Mouse (Mus musculus) layer of hippocampus, adult 8-10 months (tissue): ENCODE results near the gene Plin1. TPM values are rescaled to one million over a fixed set of nuclear protein-coding genes. Genes with fewer than 3 reads are reported as not detected.

Source experiments
- DNase-seq, 2 experiments: peaks; one replicate each; pipeline ENCODE4 v3.0.0; 2022; ENCODE audit warnings: low spot score in 2 of 2
- total RNA-seq, 4 experiments: library from RNA; stranded (reverse); gene quantifications; 2 replicates each; pipeline ENCODE4 v1.2.4; 2022

The Plin1 gene
- under 1 TPM in 3 of 4 experiments, not detected in 1; 0.21 to 0.93 (median 0.31) TPM for total RNA-seq

DNA sequence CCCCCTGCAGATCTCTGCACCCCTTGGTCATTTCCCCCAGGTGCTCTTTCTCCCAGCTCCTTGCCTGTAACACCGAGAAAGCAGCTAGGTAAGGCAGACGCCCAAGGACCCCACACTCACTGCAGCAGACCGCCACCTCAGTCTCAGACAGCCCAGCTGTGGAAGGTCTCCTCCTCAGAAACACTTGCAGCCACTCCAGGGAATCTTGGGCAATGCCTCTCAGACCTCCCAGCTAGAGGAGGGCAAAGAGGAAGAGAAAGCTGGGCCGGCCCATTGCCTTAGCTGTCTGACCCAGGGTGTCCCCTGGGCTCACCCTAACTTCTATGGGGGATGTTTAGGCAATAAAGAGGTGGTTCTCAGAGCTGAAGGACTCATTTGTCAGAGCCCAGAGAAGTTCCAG, at the start of gene Plin1:
Gene Plin1 (minus strand): TSS at position 282 of the 400 bp plus-strand sequence.
- no peak for DNase-seq

DNA sequence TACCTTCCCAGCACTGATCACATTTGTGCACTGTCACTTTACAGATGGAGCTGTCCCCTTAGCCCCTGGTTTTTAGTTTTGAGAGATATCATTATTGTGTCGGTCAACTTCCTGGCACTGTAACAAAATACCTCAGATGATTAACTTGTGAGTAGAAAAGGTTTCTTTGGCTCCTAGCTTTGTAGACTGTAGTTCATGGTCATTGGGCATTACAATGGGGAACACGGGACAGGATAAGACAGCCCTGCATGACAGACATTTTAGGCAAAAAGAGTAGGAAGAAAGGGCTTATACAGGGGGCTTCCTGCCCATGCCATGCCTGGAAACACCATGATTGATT, 49.8 kb upstream of the Plin1 start:
- DNase-seq = no peak

DNA sequence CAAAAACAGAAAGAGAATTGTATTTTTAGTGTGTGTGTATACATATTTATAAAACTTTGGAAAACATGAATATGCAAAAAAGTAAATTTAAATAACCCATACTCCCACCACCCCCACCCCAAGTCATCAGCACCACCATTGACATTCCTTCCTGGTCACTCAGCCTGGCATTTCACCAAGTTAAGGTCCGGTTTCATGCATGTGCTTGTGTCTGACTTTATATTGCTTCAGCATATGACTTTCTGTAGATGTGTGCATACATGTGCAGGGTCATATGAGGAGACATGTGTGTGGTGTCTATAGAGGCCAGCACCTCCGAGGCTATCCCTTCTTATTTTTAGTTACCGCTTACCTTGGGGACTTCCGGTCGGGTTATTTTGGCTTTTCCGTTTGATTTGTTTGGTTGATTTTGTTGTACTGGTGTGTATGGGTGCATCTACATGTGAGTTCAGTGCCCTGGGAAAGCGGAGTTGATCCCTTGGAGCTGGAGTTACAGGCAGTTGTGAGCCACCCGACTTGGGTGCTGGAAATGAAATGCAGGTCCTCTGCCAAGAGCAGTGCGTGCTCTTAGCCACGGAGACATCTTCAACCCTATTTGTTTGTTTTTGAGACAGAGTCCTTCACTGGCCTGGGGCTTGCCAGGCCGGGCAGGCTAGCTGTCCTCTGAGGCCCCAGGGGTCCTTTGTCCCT, 49.3 kb upstream of the Plin1 start:
- DNase-seq = no peak

DNA sequence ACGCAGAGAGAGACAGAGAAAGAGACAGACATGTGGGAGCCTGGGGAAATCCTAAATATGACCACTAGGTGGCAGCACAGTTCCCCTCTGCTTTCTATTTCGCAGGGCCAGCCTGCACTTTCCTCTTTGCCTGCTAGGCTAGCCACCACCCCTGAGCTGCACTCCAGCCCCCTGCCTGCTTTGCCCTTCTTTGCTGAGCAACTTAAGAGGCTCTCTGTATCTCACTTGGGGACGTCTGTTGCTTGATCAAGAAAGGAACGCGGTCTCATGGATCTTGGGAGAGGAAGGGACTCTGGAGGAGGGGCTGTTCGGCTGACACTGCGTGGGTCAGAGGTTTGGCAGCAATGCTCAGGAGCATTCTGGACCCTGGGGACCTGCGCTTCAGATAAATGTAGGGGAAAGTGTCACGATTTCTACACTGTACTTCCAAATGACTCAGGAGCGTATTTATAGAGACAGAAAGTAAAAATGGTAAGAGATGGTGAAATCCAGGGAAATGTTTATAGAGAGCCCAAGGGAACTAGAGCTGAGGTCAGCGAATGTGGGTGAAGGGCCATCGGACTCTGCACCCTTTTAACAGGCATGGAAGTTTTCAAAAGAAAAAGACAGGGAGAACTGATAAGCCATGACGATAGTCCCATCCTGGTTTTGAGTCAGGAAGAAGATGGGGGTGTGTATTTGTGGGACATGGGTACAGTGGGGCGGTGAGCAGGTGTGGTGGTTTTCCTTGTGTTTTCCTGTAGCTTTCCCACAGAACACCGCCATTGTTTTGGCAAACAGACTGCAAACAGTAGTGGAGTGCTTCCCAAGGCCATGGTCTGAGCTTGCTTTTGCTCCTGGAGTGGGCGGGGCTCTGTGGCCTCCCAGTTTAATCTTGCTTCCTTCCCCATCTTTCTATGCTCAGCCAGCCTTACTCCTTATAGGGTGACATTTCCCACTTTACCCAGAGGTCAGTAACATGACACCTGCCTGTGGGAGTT, 48.2 kb upstream of the Plin1 start:
- peak in 1 of 2 experiments; percentile 78 for DNase-seq

DNA sequence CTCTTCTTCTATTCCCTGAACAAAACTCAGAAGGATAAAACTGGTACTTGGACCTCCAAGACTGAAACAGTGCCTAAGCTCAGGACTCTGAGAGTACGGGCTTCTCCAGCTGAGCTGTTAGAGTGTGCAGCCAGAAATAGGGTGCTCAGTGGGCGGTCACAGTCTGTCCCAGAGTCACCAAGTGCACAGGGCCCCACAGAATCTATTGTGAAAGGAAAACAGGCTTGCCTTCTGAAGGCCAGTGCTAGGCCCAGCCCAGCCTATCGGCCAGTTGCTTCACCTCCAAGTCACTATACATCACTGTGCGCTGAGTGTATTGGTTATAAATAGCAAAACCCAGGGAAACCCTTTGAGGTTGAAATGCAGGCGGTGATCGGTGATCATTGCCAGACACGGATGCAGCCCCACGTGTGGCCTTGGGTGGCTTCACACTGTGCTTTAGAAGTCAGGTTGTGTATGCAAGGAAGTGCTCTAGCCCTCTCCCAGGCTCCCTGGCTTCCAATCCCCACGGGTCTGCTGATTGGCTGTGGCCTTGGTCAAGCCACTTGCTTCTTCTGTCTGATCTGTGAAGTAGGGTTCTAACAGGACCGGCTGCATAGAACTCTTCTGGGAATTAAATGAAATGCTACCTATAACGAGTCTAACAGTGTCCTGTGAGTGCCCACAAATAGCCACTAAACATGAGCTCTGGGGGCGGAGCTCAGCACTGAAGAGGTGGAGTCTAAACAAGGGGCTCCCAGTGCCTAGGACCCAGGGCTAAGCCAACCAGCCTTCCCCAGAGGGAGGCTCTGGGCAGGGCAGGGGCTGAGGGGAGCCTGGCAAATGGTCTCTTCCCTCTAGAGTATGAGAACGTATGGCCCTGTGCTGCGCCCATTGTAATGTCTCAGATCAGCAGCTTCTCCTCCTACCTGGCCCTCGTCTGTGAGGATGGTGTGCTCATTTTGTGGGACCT, 39.1 kb upstream of the Plin1 start:
- peak in 1 of 2 experiments; percentile 9 for DNase-seq

DNA sequence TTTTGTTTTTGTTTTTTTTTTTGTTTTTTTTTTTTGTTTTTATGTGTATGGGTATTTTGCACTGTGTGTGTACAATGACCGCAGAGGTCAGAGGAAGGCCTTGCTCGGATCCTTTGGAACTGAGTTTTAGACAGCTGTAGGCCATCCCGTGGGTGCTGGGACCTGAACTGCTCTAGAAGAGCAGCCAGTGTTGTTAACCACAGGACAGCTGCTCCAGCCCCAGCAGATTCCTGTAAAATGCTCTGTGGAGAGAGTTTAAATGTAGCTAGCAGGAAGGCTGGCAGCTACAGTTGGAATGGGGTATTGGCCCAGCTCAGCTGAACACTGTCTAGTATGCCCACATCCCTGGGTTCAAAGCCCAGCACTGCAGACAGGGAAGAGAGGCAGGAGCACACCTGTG, 37.0 kb upstream of the Plin1 start:
- DNase-seq = no peak

DNA sequence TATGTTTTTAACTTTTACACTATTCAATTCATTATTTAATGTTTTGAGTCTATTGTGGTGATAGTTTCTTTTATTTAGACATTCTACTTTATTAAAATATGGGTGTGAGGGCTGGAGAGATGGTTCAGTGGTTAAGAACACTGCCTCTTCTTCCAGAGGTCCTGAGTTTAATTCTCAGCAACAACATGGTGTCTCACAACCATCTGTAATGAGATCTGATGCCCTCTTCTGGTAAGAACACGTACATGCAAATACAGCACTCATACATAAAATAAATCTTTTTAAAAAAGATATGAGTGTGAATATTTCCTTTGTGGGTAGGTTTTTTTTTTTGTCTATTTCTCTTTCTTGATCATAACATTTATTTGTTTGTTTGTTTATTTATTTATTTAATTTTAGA, 33.3 kb upstream of the Plin1 start:
- no peak for DNase-seq

DNA sequence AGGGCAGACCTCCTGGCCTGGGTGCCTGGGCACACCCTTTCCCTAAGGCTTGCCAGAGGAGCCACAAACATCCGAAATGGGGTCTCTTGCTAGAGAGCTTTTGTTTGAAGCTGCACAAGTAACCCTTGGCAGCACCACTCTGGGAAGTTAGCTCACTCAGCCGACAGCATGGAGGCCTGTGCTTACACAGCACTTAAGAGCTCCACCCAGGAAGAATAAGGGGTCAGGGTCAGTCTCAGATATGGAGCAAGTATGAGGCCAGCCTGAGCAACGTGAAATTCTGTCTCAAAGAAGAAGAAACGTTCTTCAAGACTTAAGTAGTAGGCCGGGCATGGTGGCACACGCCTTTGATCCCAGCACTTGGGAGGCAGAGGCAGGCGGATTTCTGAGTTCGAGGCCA, 29.4 kb upstream of the Plin1 start:
- no peak for DNase-seq

DNA sequence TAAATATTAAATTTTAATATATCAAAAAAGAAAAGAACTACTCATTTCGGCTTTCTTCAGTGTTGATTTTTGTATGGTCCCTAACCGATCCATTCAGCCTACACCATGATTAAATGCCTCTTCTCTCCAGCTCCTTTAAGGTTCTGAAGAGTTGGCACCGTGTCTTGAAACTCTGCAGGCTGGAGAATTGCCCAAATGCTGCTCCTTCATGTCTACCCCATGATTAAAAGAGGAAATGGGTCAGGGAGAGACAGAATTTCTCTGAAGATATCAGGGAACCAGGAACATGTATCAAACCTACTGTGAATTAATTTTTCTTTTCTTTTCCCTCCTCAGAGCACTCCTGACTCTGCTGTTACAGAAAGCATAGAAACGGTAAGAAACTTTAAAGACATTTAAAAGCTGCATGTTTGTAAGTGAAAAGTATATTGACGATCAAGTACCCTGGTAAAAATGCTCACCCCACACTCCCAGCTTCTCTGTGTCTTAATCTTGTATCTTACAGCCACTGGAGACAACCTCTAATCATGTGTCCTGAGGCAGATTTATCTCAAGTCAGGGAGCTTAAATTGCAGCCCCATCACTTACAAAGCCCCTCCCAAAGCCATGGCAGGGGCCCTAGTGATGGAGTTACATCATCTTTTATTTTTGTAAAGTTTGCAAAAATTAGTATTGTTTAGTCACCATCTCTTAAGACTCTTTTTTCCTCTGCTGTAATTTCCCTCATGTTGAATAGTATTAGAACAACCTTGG, 28.6 kb upstream of the Plin1 start:
- no peak for DNase-seq

DNA sequence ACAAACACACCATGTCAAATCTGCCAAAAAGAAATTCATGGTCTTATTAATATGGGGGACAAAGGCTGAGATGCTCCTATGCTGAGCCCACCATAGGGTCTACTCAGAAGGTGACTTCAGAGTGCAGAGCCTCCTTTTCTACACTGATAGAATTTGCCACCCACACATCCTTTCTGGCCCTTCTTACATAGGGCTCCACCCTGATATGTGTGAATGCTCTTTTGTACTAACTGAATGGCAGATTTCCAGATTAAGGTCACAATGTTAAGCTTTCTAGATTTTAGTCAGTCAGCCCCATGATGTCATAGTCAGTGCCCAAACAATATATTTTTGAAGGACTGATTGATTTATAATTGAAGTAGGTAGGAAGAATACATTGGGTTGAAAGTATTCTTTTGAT, 27.1 kb upstream of the Plin1 start:
- DNase-seq = no peak

DNA sequence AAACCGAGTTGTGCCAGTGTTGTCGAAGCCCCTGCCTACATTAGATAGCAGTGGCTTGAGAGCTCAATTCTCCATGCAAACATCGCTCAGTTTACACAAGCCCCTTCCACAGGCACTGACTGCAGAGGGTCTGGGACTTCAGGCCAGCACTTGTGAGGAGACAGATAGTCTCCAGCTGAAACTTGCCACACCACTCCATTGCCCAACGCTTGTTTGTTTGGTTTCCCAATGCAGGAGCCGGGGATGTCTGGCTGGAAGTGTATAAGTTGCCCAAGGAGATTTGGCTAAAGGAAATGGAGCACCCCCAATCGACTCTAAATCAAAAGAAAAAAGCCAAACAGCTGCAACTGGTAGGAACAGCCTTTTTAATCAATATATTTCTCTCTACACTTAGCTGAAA, 25.5 kb upstream of the Plin1 start:
- no peak for DNase-seq

DNA sequence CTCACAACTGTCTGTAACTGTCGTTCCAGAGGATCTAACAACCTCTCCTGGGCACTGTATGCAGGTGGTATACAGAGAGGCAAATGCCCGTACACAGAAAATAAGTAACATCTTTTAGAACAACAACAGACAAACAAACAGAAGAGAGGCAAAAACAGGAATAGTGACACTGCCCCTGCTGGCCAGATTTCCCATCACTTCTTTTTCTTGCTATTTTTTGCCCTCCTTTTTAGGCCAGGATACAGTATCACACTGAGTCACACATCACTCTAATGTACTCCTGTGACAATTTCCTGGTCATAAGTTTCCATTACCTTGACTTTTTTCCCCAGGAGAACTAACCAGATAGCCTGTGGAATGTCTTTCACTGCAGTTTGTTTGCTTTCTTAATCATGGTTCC, 23.6 kb upstream of the Plin1 start:
- no peak for DNase-seq

DNA sequence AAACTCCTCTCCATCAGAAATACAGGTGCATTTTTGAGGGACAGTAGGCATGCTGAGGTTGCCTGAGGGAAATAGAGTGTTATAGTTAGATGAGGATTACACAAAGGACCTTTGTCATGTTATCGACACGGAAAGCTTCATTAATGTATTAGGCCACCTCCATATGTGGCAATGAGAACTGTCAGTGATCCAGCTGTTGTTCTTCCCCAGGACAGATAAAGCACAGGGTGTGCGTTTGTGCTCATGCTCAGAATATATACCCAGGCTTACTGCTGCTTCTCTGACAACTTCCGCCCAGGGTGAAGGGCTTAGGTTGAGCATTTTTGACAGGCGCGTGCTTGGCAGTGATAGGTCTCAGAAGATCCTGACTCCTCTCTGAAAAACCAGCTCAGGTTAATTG, 16.8 kb upstream of the Plin1 start:
- no peak for DNase-seq

DNA sequence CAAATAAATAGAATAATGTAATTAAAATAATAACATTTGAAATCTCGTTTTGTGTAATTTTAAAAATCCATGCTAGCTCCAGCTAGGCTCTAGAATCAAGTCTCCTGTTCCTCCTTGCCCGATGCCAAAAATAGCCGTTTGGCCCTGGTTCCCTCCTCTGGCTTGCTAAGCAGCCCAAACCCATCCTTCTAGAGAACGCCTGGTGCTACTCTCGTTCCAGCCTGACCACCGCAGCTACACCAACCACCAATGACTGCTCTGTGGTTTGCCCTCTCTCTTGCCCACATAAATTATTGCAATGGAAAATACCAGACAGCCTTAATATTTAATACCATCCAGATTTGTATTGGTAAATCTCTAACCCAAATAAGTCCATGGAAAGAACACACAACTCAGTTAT, 15.0 kb upstream of the Plin1 start:
- no peak for DNase-seq

DNA sequence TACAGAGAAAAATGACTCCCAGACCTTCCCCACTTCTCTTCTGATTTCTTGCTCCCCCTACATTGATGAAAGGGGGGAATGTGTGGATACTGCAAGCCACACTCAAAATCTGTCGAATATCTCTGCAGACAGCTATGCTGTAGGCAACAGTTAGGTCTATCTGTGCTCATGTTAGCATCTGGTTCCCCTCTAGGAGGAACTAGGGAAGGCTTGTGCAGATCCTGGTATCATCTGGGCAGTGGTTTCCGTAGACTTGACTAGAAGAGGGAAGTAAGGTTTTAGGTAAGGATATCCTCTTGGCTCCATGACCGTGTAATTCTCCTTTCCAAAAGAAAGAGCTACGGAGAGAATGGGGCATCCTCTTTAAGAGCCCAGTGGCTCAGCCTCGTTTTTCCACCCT, 11.9 kb upstream of the Plin1 start:
- DNase-seq = no peak

DNA sequence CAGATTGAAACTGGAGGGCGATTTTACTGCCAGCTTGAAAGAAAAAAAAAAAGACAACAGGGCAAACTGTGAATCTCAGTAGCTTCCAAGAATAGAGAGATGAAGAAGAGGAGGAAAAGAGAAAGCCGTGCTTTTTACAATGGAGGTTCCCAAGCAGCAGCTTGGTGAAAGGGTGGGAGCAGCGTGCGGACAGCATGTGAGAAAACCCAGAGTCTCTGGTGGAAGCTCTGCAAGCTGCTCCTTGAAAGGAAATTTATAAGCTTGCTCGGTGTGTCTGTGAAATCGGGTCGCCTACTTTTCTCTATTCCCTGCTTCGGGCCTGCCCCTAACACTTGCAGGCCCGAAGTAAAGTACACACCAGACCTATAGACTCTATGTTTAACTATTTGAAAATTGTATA, 11.3 kb upstream of the Plin1 start:
- DNase-seq = no peak

DNA sequence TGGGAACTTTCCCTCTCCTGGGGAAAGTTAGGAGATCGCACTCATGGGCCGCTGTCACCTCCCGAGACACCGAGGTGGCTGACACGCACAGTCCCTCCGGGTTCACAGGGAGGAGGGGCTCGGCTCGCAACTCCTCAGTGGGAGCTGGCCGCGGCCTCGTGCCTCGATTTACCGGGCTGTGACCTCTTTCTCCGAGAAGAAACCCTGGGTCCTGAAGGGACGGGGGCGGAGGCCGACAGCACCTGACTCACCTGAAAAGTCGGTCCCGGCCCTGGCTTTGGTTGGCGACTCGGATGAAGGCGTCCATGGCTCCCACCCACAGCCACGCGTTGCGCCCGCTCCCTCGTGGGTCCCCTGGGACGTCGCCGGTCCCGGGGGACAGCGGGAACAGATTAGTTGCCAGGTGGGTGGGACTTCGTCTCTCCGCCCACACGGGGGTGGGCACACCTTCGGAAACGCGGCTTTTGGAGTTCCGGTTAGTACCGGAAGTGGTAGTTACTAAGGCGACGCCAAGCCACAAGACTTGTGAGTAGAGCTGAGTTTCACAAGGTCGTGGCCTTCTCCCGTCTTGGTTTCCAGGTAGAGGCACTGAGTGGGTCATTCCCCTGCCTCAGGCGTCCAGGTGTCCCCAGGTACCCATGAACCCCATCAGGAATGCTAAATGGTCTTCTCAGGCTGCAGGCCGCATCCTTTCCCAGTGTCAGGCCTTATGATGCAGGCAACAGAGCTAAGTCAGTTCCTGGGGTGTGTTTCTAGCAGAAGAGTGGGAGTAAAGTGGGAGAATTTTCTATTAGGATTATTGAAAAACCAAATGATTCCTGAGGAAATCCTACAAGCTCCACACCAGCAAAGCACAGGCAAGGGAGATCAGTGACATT, 10.2 kb upstream of the Plin1 start, which contains the start of the genes Pex11a and Wdr93:
Gene Pex11a (minus strand): TSS at position 473 of the 878 bp plus-strand sequence.
Gene Wdr93 (plus strand): TSS at position 505 of the 878 bp plus-strand sequence.
- peak; percentile 67 to 76 for DNase-seq

DNA sequence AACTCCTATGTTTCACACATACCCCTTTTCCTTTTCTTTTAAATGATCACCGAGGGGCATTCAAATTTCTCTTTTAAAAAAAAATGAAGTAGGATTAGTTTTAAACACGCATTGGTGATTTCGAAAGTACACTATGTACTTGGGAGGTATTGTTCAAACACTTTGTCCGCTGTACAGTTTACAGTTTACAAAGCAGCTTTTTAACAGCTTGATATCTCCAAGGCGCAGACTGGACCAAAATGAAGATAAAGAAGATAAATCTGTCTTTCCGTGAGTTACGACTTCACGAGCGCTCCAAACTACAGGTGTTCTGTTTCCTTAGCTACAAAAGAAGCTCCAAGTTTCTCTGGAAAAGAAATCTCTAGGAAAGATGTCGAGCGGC, 9.6 kb upstream of the Plin1 start:
- no peak for DNase-seq

DNA sequence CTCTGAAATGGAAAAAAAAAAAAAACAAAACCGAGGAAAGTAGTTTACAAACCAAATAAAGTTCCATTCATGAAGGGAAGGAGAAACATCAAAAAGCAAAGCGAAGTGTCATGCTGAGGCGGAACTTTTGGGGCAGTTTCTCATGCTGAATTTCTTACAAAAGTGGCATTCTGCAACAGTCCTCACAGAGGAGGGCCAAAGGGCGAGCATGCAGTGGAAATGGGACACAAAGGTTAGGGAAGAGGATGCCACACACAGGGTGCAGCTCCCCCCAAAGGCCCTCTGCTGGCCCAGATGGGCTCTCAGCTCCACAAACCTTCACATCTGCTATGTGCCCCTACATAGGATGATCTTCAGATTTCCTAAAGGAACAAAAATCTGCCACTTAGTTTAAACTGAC, 7.6 kb upstream of the Plin1 start:
- no peak for DNase-seq

DNA sequence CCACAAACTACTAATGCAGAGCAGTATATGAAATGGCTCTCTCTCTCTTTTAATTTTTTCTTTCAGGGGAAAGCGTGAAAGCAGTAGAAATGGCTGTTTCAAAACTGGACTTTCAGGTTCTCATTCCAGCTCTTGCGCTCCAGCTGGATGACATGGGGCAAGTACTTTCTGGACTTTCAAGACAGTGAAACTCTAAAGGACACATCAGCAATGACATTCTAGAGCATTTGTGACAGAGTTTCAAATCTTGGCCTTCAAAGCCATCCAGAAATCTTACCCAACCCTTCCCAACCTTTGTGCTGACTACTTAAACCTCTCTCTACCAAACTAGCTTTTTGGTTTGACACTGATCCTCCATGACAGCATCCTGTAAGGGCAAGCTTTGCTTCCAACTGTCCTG, 6.2 kb upstream of the Plin1 start:
- no peak for DNase-seq
